Mouse (Mus musculus): ENCODE measurements around the gene Ccdc73. TPM values are rescaled to one million over a fixed set of nuclear protein-coding genes. Genes with fewer than 3 reads are reported as not detected.
A peak's percentile ranks its signal among the peaks of the same experiment; 100 is the strongest.
"Not testable (repeated sequence)": the region's sequence is repeated elsewhere in the genome, so short reads cannot be mapped to it uniquely, and the experiment has no call there.

The Ccdc73 gene
- total RNA-seq, 2 experiments from 2014 or later = 1.4 to 2.5 TPM

DNA sequence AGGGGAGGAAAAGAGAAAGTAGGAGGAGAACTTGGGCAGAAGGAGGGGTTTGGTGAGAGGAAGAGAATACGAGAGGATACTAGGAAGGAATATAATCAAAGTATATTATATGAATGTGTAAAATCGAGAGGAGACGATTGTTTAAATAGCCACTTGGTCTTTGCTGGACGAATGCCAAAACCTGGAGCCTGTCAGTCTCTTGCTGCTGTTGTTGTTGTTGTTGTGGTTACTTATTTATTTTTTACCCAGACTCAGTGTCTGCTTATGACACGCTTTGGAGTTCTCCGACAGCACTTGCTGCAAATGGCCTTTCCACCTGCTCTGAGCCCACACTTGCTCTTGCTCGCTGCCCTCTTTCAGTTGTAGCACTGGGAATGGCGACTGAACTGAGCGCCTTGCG lies 7.2 kb upstream of the Ccdc73 start:
- intact Hi-C loops (cut with DNase I) = no loop called here
- no peak for DNase-seq (ENCODE audit: extremely low spot score in 1 of 2, low spot score in 2 of 2)

GRCm38 (mm10) chr2:104864176-104864860 lies 3.3 kb upstream of the Ccdc73 start:
- no peak for DNase-seq (ENCODE audit: extremely low spot score in 1 of 2, low spot score in 2 of 2)
- intact Hi-C loops (cut with DNase I) = no loop called here

DNA sequence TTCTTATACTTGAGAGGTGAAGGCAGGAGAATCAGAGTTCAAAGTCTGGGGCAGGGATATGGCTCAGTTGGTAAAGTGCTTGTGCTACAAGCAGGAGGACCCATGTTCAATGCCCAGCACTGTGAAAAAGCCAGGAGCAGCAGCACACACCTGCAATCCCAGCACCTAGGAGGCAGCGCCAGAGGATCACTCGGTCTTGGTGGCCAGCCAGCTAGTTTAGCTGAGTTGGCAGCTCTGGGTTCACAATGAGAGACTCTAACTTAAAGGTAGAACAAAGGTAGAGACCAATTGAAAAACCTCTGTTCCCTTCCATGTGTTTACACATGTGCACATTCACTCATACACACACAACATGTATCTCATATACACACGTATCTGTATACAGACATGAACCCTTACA lies 1.5 kb downstream of the Ccdc73 start:
- no peak for DNase-seq (ENCODE audit: extremely low spot score in 1 of 2, low spot score in 2 of 2)
- intact Hi-C loops (cut with DNase I) = no loop called here

DNA sequence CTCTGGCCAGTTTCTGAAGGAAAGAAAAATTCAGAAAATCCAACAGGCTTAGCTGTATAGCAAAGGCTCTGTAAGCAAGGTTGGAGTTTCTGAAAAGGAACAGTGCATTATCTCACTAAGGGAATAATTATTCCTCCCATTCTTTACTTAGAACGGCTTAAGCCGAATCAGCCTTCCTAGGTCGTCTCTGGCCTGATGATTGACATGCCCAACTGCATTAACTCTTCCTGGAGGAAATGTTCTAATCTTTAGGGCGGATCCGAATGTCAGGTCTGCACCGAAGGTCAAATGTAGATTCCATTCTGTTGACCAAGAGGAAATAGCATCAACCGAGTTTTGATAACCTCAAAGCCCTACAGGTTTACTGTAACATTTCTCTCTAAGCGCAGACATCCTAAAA lies 11.2 kb downstream of the Ccdc73 start:
- DNase-seq (ENCODE audit: extremely low spot score in 1 of 2, low spot score in 2 of 2) = no peak
- intact Hi-C loops (cut with DNase I) = no loop called here

DNA sequence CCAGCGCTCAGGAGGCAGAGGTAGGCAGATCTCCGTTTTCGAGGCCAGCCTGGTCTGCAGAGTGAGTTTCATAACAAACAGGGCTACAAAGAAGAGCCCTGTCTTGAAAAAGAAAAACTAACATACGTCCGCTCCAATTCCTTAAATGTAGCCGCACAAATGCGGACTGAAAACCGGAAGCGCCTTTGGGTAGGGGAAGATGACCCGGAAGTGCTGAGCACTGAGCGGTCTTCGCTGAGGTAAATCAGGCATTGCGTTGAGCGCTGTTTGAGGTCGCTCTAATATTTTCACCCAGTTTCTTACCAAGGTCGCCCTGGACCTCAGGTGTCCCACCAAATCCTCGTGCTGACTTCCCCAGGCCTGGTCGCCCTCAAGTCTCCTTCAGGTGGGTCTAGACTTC lies 18.5 kb downstream of the Ccdc73 start:
- DNase-seq (ENCODE audit: extremely low spot score in 1 of 2, low spot score in 2 of 2) = no peak
- intact Hi-C loops (cut with DNase I) = loop anchor here (5.0 kb wide), 1 partner anchor 346 kb away; no protein-coding TSS in a partner anchor

GRCm38 (mm10) chr2:104887331-104887730 lies 19.7 kb downstream of the Ccdc73 start:
- intact Hi-C loops (cut with DNase I) = loop anchor here (5.0 kb wide), 1 partner anchor 345 kb away; no protein-coding TSS in a partner anchor
- DNase-seq (ENCODE audit: extremely low spot score in 1 of 2, low spot score in 2 of 2) = not testable (repeated sequence)

- intact Hi-C loops (cut with DNase I) = loop anchor here (5.0 kb wide), 1 partner anchor 344 kb away; no protein-coding TSS in a partner anchor
- peak; percentile 75 to 77 for DNase-seq (ENCODE audit: extremely low spot score in 1 of 2, low spot score in 2 of 2)
Observed at GRCm38 (mm10) chr2:104887882-104888566, 20.4 kb downstream of the Ccdc73 start.

DNA sequence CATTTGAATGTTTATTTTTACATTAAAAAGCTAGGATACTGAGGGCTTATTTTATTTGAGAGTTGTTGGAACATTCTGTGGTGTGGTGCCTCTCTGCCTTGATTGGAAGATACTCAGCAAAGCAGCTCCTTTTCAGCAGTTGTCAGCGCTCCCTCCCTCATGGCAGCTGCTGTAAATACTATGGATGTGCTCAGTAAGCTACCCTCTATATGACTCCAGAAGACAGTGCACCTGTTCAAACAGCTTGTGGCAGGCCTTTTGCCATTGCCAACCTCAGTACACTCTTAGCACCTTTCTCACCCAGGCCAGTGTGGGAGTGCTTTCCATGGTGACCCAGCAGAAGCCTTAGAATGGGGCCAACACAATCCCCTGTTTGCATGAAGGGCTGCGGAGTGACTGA lies 32.4 kb downstream of the Ccdc73 start:
- intact Hi-C loops (cut with DNase I) = no loop called here
- DNase-seq (ENCODE audit: extremely low spot score in 1 of 2, low spot score in 2 of 2) = no peak

- intact Hi-C loops (cut with DNase I) = no loop called here
Observed at GRCm38 (mm10) chr2:104915709-104916108, 48.1 kb downstream of the Ccdc73 start.

DNA sequence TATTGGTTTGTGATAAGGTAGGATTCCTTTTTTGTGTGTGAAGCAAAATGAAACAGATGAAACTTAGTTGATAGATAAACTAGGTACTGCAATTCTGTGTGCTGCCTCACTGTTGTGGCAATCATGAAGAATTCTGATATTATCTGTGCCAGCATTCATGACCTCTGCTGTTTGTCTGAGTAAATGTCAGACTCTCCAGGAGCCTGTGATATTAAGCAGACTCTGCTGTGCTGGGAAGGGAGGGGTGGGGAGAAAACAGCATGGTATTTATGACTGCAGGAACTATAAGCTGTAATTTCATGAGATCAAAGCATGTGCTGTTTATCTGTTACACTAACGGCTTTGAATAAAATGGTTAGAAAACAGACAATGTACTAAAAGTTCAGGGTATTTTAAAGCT lies 96.9 kb downstream of the Ccdc73 start:
- intact Hi-C loops (cut with DNase I) = no loop called here
- no peak for DNase-seq (ENCODE audit: extremely low spot score in 1 of 2, low spot score in 2 of 2)

More at GRCm38 (mm10) chr2:104915709-104916108, 48.1 kb downstream of the Ccdc73 start:
- no peak for DNase-seq (ENCODE audit: extremely low spot score in 1 of 2, low spot score in 2 of 2)

GRCm38 (mm10) chr2:104981712-104982111 lies 114.1 kb downstream of the Ccdc73 start:
- intact Hi-C loops (cut with DNase I) = no loop called here
- no peak for DNase-seq (ENCODE audit: extremely low spot score in 1 of 2, low spot score in 2 of 2)

DNA sequence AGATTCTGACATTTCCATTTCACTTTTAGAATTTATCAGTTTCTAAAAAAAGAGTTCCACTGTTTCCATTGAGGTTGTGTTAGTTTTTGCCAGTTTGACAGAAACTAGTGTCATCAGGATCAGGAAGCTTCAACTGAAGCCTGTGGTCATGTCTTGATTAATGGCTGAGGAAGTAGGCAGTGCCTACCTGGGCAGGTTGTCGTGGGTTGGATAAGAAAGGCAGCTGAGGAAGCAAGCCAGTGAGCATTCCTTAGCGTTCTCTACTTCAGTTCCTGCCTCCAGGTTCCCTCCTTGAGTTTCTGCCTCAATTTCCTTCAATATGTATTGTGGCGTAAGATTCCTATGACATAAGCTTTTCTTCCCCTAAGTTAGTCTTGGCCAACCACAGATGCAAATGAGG lies 118.2 kb downstream of the Ccdc73 start:
- DNase-seq (ENCODE audit: extremely low spot score in 1 of 2, low spot score in 2 of 2) = no peak
- intact Hi-C loops (cut with DNase I) = no loop called here

DNA sequence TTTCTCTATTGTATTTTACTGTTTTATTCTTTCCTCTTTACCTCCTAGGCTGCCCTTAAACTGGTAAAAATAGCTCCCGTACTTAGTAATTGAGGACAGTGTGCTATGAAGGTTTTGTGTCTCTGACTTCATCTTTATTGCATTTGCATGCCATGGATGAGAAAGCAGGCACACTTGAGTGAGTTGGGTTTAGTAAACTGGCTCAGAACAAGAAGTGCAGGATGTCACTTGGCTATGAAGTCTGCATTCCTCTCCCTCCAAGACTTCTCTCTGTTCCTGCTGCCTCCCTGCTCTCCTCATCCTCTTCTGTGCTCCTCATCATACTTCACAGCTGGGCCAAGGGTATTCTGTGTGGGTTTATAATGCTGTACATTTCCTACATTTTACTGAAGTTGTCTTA lies 121.4 kb downstream of the Ccdc73 start:
- DNase-seq (ENCODE audit: extremely low spot score in 1 of 2, low spot score in 2 of 2) = no peak
- intact Hi-C loops (cut with DNase I) = no loop called here

- DNase-seq (ENCODE audit: extremely low spot score in 1 of 2, low spot score in 2 of 2) = no peak
- intact Hi-C loops (cut with DNase I) = no loop called here
Observed at GRCm38 (mm10) chr2:104994436-104994835, 126.8 kb downstream of the Ccdc73 start.

DNA sequence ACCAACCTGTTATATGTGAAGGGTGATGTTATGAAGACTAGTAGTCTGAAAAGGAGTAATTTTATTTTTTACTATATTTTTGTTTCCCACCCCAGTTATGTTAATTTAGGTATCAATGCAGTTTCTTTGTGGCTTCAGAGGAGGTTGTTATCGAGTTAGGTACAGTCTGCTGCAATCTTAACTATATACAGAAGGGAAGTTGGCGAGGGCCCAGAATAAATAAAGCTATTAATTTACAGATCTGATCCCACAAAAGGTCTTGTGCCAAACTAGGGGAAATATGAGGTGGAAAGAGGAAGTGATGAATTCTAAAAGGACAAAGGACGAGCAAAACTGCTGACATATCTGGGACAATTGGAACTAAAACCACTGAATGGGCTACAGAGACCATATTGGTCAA lies 128.6 kb downstream of the Ccdc73 start:
- intact Hi-C loops (cut with DNase I) = no loop called here
- DNase-seq (ENCODE audit: extremely low spot score in 1 of 2, low spot score in 2 of 2) = no peak

DNA sequence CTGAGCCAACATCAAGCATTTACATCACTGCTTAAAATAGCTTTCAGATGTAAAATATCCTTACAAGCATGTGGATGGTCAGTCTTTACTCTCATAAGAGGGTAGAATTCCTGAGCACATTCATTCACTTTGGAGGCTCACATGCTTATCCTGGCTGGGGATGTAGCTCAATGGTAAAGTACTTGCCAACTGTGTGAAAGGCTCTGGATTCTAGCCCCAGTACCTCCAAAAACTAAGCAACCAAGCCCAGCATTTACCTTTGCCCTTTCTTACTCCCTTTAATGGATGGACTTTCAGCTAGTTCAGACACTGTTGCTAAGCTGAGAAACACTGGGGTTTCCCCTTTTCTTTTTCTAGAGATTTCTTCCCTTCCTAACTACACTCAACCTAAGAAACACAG lies 139.6 kb downstream of the Ccdc73 start:
- no peak for DNase-seq (ENCODE audit: extremely low spot score in 1 of 2, low spot score in 2 of 2)
- intact Hi-C loops (cut with DNase I) = no loop called here

DNA sequence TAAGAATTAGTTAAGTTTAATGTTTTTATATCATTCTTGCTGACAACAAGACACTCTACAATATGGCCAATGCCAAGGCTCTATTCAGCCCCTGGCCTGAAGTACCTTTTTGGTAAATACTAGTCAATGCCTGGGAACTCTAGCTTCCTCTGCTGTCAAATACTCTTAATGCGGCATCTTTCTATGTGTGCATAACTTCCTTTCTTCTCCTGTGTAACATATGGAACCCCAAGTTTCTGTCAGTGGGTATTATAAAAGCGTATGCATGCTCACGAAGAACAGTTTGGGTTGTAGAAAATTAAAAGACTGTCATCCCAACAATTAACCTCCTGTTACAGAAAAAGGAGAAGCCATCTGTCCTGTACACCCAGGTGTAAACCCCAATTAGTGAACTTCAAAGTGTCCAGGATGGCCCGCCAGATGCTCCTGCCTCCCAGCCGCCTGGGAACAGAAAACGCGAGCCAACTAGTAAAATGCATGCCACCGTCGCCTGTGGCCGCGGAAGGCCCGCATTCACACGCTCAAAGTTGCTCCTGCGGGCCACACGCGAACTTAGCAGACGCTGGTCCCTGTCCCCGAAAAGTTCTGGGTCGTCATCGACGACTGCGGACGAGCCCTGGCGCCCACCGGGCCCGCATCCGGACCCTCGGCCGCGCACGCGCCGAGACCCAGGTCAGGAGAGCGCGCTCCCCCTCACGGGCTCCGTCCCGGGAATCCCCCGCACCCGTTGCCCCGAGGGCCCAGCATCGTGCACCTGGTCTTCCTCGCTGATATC lies 148.8 kb downstream of the Ccdc73 start:
- intact Hi-C loops (cut with DNase I) = no loop called here
- DNase-seq (ENCODE audit: extremely low spot score in 1 of 2, low spot score in 2 of 2) = no peak

- intact Hi-C loops (cut with DNase I) = no loop called here
- DNase-seq (ENCODE audit: extremely low spot score in 1 of 2, low spot score in 2 of 2) = peak; percentile 91 to 96
Observed at GRCm38 (mm10) chr2:105016967-105017287, 149.3 kb downstream of the Ccdc73 start, which contains the start of gene Eif3m. Gene Eif3m, minus strand, starts transcription at chr2:105017080.

DNA sequence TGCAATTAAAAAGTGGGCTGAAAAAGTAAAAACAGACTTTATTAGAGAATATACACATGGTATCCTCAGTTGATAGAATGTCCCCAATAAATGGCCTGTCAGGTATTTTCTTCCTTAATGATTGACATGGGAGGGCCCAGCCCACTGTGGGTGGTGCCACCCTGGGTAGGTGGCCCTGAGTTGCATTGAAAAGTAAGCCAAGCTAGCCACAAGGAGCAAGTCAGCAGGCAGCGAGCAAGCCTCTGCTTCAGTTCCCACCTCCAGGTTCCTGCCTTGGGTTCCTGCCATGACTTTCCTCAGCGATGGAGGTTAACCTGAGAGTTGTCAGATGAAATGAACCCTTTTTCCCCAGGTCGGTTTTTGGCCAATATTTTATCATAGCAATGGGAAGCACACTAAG lies 150.2 kb downstream of the Ccdc73 start:
- no peak for DNase-seq (ENCODE audit: extremely low spot score in 1 of 2, low spot score in 2 of 2)
- intact Hi-C loops (cut with DNase I) = no loop called here

GRCm38 (mm10) chr2:105019457-105019856 lies 151.9 kb downstream of the Ccdc73 start:
- no peak for DNase-seq (ENCODE audit: extremely low spot score in 1 of 2, low spot score in 2 of 2)
- intact Hi-C loops (cut with DNase I) = no loop called here

Data from left cerebral cortex, postnatal 10 days (tissue).